Mouse (Mus musculus) forebrain, embryonic 16.5 days (tissue): Measurements from ENCODE around the gene Slamf8. TPM values are rescaled to one million over a fixed set of nuclear protein-coding genes. Genes with fewer than 3 reads are reported as not detected.

ENCODE experiments used
- polyA plus RNA-seq: library from polyadenylated mRNA; unstranded; fragments of >200 nt; fragmentation: Nextera tagmentation; extraction: Ambion mirVana; gene quantifications from 2 replicates; pipeline ENCODE4 v1.2.1, GENCODE M21; 2015

Gene Slamf8
- polyA plus RNA-seq, 1 experiment from 2014 or later: not detected

Other genes starting within 250 kb of the Slamf8 start
- 2.1 and 2.2 TPM in 2 replicates for gene Kcnj10, start 249.4 kb downstream of the Slamf8 start, polyA plus RNA-seq
- gene Pigm, start 214.0 kb downstream of the Slamf8 start, polyA plus RNA-seq: 4.5 and 4.7 TPM in 2 replicates
- not detected in 2 replicates for gene Slamf9, start 115.2 kb downstream of the Slamf8 start, polyA plus RNA-seq
- gene Igsf9, start 108.8 kb downstream of the Slamf8 start, polyA plus RNA-seq: 60.9 and 89.9 TPM in 2 replicates
- gene Tagln2, start 90.5 kb downstream of the Slamf8 start, polyA plus RNA-seq: 53.4 and 56.8 TPM in 2 replicates
- 1.8 and 3.0 TPM in 2 replicates for gene Cfap45, start 69.8 kb downstream of the Slamf8 start, polyA plus RNA-seq
- 0.14 TPM in 1 of 2 replicates, not detected in the other for gene Vsig8, start 34.6 kb downstream of the Slamf8 start, polyA plus RNA-seq
- not detected in 2 replicates for gene Fcrl6, start 12.0 kb upstream of the Slamf8 start, polyA plus RNA-seq
- gene Dusp23, start 42.4 kb upstream of the Slamf8 start, polyA plus RNA-seq: 6.2 TPM in 2 replicates
- not detected in 2 replicates for gene Crp, start 107.5 kb upstream of the Slamf8 start, polyA plus RNA-seq